Mouse (Mus musculus) urinary bladder, postnatal 10 days (tissue): Measurements from ENCODE around the gene Rps6.
A peak's percentile ranks its signal among the peaks of the same experiment; 100 is the strongest.

Experiments
- DNase-seq: peaks from one replicate; pipeline ENCODE4 v3.0.0; 2022; ENCODE audit warnings: low spot score

Rps6 gene

GRCm38 (mm10) chr4:86857113-86858069 is at the start of gene Rps6:
Gene Rps6, minus strand, starts transcription at chr4:86857412.
- DNase-seq: peak; percentile 86

GRCm38 (mm10) chr4:86905869-86906268 is 48.7 kb upstream of the Rps6 start:
- DNase-seq: no peak

- DNase-seq: no peak
These were observed 47.8 kb upstream of the Rps6 start for GRCm38 (mm10) chr4:86904969-86905368.

- DNase-seq: no peak
These were observed 45.1 kb upstream of the Rps6 start for GRCm38 (mm10) chr4:86902351-86902750.

- DNase-seq: no peak
These were observed 41.7 kb upstream of the Rps6 start for GRCm38 (mm10) chr4:86898791-86899474.

GRCm38 (mm10) chr4:86897411-86897810 is 40.2 kb upstream of the Rps6 start:
- no peak for DNase-seq

- DNase-seq: no peak
These were observed 30.7 kb upstream of the Rps6 start for GRCm38 (mm10) chr4:86887879-86888278.

GRCm38 (mm10) chr4:86886160-86886878 is 29.1 kb upstream of the Rps6 start:
- no peak for DNase-seq

- DNase-seq: no peak
These were observed 28.6 kb upstream of the Rps6 start for GRCm38 (mm10) chr4:86885790-86886159.

- no peak for DNase-seq
These were observed 27.7 kb upstream of the Rps6 start for GRCm38 (mm10) chr4:86884945-86885344.

- no peak for DNase-seq
These were observed 25.2 kb upstream of the Rps6 start for GRCm38 (mm10) chr4:86882413-86882812.

GRCm38 (mm10) chr4:86881178-86881577 is 24.0 kb upstream of the Rps6 start:
- DNase-seq: no peak

- no peak for DNase-seq
These were observed 22.3 kb upstream of the Rps6 start for GRCm38 (mm10) chr4:86879477-86879876.

GRCm38 (mm10) chr4:86874146-86874847 is 17.1 kb upstream of the Rps6 start, which contains the start of gene Acer2:
Gene Acer2, plus strand, starts transcription at chr4:86874396.
- peak; percentile 68 for DNase-seq

GRCm38 (mm10) chr4:86873072-86873471 is 15.9 kb upstream of the Rps6 start:
- no peak for DNase-seq

- DNase-seq: no peak
These were observed 14.8 kb upstream of the Rps6 start for GRCm38 (mm10) chr4:86871988-86872387.

GRCm38 (mm10) chr4:86864087-86864486 is 6.9 kb upstream of the Rps6 start:
- no peak for DNase-seq

GRCm38 (mm10) chr4:86858070-86858440 is 843 bp upstream of the Rps6 start:
- no peak for DNase-seq

GRCm38 (mm10) chr4:86856304-86857112 is 704 bp downstream of the Rps6 start:
- DNase-seq: no peak

- DNase-seq: no peak
These were observed 4.2 kb downstream of the Rps6 start for GRCm38 (mm10) chr4:86852813-86853590.
